Mouse (Mus musculus) kidney, adult 8-10 months (tissue): ENCODE data around the gene Ogfod2.
A peak's percentile ranks its signal among the peaks of the same experiment; 100 is the strongest.

Source experiments
- DNase-seq, 2 experiments: peaks; one replicate each; pipeline ENCODE4 v3.0.0; 2022

The Ogfod2 gene

DNA sequence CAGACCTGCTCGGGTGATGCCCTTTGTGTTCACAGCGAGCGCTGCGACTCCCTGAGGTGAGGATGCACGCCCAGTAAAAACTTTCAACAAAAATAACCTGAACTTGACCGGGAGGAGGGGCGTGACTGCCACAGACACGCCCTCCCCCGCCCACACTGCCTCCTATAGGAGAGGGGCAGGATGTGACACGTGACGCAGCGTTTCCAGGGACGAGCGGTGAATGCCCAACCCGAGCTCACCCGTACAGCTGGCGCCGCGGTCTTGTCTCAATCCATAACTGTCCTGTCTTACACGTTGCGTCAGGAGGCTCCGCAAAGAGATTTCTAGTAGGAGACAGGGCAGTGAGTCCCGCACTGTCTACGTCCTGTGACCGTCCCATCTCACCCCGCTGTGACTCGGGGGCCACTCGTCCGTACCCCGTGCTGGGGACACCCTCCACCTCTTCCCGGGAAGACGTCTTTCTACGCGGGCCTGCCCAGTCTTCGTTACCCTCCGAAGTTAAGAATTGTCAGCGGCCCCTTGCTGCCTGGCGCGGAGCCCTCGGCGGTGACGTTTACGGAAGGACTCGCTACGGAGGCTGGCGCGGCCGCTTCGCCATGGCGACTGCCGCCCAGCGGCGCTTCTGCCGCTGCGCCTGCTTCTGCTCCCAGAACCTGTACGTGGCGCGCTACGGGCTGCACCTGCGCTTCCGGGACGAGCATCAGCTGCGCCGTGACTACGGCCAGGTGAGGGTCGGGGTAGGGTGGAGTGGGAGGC is at the start of gene Ogfod2:
TSS of gene Ogfod2 (plus strand) at position 556 of the 756 bp plus-strand sequence.
- DNase-seq = peak; percentile 94 to 95

GRCm38 (mm10) chr5:124069657-124070056 is 42.4 kb upstream of the Ogfod2 start:
- DNase-seq = no peak

- DNase-seq = no peak
These were observed 38.4 kb upstream of the Ogfod2 start for GRCm38 (mm10) chr5:124073682-124074081.

- DNase-seq = no peak
These were observed 37.2 kb upstream of the Ogfod2 start for GRCm38 (mm10) chr5:124074845-124075307.

DNA sequence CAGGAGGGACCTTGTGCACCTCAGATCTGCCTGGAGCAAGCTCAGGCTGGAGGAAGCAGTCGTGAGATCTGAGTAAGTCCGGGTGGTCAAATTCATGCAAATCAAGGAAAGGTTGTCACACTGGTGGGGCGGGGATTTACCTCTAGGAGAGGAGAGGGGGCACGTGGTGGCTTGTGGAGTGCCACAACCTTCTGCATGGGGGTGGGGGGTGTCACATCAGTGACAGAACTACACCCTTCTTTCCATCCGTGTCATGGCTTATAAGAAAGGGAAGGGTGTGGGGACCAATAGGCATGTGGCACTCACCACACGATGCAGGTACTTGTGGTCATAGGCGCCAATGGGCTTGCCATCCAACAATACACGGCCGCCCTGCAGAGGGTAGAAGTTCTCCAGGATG is 36.4 kb upstream of the Ogfod2 start:
- no peak for DNase-seq

DNA sequence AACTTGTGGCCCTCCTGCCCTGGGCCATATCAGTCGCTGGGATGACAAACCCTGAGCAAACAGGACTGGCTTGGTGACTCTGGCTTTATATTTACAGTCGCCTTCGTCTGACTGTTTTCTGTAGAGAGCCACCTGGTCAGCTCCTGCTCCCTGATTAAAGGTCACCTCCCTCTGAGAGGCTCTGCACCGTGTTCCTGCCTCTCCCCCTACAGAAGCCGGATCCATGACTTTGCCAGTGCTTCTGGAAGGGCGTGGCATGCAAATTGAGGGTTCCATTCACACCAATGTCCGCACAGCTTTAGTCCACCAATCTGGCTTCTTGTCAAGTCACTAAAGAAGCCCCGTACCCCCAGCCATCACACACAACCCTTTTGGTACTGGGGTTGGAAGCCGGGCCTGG is 35.5 kb upstream of the Ogfod2 start:
- no peak for DNase-seq

- DNase-seq = no peak
These were observed 34.9 kb upstream of the Ogfod2 start for GRCm38 (mm10) chr5:124077241-124077640.

DNA sequence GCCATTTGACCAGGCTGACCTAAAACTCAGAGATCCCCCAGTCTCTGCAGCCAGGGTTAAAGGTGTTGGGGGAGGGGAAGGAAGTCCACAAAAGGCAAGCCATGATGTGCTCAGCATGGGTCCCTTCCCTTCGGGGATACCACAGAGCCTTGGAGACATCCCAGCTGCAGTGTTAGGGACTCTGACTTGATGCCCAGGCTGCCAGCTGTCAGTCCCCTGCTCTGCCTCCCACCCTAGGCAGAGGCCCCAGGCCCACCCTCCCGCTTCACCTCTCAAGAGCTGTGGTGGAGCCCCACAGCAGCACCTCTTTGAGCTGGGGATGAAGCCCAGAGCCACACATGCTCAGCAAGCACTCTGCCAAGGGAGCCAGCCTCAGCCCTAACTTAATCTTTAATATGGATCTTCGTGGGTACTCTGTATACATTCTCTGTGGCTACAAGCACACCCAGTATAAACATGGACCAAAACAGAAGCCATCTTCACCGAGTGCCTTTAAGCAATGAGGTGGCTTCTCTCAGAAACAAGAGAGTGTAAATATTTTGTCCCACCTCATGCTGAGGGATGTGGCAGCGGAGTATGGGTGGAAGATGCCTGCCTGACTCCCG is 34.1 kb upstream of the Ogfod2 start:
- no peak for DNase-seq

- DNase-seq = no peak
These were observed 33.2 kb upstream of the Ogfod2 start for GRCm38 (mm10) chr5:124078794-124079416.

GRCm38 (mm10) chr5:124079880-124080279 is 32.2 kb upstream of the Ogfod2 start:
- no peak for DNase-seq

DNA sequence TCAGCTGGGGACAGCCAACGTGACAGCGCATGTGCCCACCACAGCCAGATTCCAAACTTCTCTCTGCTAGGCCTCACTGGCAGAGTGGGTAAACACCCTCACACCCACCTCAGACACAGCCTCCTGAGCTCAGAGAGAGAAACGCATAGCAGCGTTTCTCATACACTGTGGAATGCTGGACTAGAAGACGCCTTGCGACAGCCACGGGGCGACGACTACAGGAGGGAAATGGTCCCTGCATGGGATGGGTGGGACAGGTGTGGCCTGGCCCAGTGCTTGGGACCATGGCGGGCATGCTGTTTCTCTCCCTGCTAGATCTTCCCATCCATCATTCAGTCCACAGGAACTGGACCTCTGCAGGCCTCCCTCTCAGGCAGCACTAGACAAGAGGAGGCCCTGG is 29.6 kb upstream of the Ogfod2 start:
- DNase-seq = no peak

GRCm38 (mm10) chr5:124082941-124083688 is 29.0 kb upstream of the Ogfod2 start:
- DNase-seq = no peak

- peak; percentile 50 to 52 for DNase-seq
These were observed 28.1 kb upstream of the Ogfod2 start for GRCm38 (mm10) chr5:124083850-124084587.

- DNase-seq = peak; percentile 79 to 87
These were observed 27.4 kb upstream of the Ogfod2 start for GRCm38 (mm10) chr5:124084588-124085173.

DNA sequence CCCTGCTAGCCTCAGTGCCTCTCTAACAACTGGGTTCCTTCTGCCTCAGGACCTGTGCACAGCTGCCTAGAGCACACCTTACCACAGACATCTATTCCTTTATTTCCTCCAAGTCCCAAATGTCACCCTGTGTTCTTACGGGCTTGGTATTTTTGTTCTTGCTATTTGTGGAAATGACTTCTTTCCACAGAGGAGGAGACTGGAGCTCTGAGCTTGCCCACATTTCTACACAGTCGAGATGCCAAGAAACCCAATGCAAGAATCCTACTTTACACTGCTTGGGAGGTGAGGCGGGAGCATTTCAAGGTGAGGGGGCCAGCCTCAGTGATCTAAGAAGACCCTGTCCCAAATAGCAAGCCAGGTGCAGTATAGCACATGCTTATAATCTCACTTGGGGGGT is 26.6 kb upstream of the Ogfod2 start:
- DNase-seq = no peak

DNA sequence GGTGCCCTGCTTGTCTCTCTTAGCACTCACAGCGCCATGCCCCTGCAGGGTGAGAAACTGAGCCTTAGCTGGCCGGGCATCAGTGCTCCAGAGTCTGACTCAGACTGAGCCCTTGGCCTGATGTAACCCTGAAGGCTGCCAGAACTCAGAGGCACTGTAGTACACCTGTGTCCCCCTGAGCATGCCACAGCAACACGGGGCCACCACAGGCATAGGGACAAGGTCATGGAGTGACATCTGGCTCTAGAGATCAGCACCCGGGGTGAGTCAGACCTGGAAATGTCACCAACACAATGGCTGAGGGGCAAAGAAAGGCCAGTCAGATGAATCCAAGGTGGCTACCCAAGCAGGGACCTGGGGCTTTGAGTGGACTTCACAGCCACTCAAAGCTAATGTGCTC is 25.2 kb upstream of the Ogfod2 start:
- no peak for DNase-seq

GRCm38 (mm10) chr5:124089868-124090267 is 22.2 kb upstream of the Ogfod2 start:
- DNase-seq = no peak

- no peak for DNase-seq
These were observed 20.1 kb upstream of the Ogfod2 start for GRCm38 (mm10) chr5:124091951-124092406.

DNA sequence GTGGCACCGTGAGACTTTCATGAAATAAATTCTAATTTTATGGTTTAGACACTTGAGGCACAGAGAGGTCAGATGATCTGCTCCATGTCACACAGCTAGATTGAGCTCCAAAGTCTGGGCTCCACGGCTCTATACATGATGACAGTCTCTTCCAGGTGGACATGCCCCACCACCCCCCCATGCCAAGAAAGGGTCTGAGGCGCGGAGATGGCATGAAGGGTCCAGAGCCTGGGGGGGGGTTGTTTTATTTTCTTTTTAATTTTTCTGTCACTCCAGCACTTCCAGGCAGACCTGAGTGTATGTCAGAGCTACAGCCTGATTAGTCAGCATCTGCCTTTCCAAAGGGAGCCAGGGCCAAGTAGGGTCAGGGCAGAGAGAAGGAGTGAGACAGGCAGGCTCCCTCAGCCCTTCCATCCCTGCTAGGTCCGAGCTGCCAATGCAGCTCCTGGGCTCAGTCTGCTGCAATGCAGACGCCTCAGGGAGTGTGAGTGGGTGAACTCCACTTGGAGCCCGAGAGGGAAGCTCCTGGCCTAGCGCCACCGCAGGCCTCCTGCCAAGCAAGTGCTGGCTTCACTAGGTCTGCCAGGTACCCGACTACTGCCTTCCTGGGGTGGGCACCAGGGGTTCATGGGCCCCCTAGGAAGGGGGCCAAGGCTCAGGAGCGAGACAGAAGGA is 18.8 kb upstream of the Ogfod2 start:
- peak; percentile 81 to 86 for DNase-seq

- DNase-seq = no peak
These were observed 18.1 kb upstream of the Ogfod2 start for GRCm38 (mm10) chr5:124093852-124094604.
